Mouse (Mus musculus): ENCODE data around the gene Smim9. TPM values are rescaled to one million over a fixed set of nuclear protein-coding genes. Genes with fewer than 3 reads are reported as not detected.
"Not testable (repeated sequence)": the region's sequence is repeated elsewhere in the genome, so short reads cannot be mapped to it uniquely, and the experiment has no call there.

The Smim9 gene
- not detected for polyA plus RNA-seq (2012; fragmentation: generic; extraction: Trizol)
- long read RNA-seq, experiment 1: 0 reads
- long read RNA-seq, experiment 2: 0 reads

DNA sequence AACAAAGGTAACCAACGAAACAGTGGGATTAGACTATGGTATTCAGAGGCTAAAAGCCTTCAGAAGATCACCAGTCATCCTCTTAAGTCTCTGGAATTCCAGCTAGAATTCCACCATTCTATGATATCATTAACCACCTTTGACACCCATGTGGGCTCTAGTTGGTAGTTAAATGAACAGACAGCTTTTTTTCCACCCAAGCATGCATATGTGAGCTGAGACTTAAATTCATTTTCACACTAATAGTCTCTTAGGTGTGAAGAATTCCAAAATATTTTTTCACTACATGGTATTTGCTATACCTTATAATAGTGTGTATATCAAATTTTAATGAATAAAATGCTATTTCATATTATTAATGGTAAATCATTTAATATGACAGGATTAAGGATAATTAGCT lies at the start of gene Smim9:
TSS of gene Smim9 (minus strand) at position 101 of the 400 bp plus-strand sequence.
- Histone ChIP-seq H3K36me3 (ENCODE audit: control insufficient read depth, insufficient read depth) (no peaks in the 10 kb centered on the region), H3K4me3 (ENCODE audit: insufficient read depth, poor library complexity, severe bottlenecking) (no peak within 1 kb of the TSS), H3ac (ENCODE audit: control insufficient read depth, insufficient read length, low read depth) (no peak within 1 kb of the TSS), H3K27me3 (ENCODE audit: control insufficient read depth, insufficient read depth, insufficient read length) (no peaks in the 10 kb centered on the region), H3K79me3 (ENCODE audit: low read depth) (no peaks in the 10 kb centered on the region), H3K79me2 (ENCODE audit: control insufficient read depth, insufficient read depth) (no peaks in the 10 kb centered on the region)
- TF ChIP-seq CEBPB (IDR thresholded peaks at IDR 0.05; ENCODE audit: low read depth): no peak
- TF ChIP-seq MYOG (IDR thresholded peaks at IDR 0.05; ENCODE audit: control insufficient read depth, extremely low read depth, insufficient read length): no peak
- no peak for TF ChIP-seq CTCF (IDR thresholded peaks at IDR 0.05; ENCODE audit: control insufficient read depth, insufficient read depth, insufficient read length)
- no peak for TF ChIP-seq FOSL1 (IDR thresholded peaks at IDR 0.05; ENCODE audit: insufficient read depth, low read length, poor library complexity, severe bottlenecking)
- TF ChIP-seq USF1 (IDR thresholded peaks at IDR 0.05; ENCODE audit: low read depth): no peak
- no peak for TF ChIP-seq MAX (IDR thresholded peaks at IDR 0.05)
- no peak for TF ChIP-seq MYOD1 (IDR thresholded peaks at IDR 0.05; ENCODE audit: control insufficient read depth, insufficient read length, low read depth)

DNA sequence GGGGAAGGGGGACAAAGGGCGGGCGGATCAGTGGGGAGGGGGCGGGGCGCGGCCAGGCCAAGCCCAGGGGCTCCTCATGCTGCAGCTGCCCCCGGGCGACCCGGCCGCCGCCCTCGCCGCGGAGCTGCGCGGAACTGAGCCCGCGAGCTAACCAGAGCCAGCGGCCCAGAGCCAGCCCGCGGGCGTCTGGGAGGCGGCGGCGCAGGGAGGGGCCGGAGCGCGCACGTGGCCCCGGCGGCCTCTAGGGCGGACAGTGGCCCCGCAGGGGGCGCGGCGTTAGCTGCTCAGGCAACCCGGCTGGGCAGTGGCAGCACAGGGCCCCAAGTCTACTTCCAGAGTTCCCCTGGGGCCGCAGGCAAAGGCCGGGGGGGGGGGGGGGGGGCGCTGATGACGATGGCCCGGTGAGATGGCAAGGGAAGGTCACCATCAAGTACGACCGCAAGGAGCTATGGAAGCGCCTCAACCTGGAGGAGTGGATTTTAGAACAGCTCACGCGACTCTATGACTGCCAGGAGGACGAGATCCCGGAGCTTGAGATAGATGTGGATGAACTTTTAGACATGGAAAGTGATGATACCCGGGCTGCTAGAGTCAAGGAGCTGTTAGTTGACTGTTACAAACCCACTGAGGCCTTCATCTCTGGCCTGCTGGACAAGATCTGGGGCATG lies 7.9 kb downstream of the Smim9 start:
- Histone ChIP-seq H3K79me3 (ENCODE audit: low read depth) (no peaks in the 10 kb centered on the region), H3K4me3 (ENCODE audit: insufficient read depth, poor library complexity, severe bottlenecking) (no peak overlapping the region), H3K79me2 (ENCODE audit: control insufficient read depth, insufficient read depth) (no peaks in the 10 kb centered on the region), H3ac (ENCODE audit: control insufficient read depth, insufficient read length, low read depth) (no peak overlapping the region), H3K36me3 (ENCODE audit: control insufficient read depth, insufficient read depth) (no peaks in the 10 kb centered on the region), H3K27me3 (ENCODE audit: control insufficient read depth, insufficient read depth, insufficient read length) (no peaks in the 10 kb centered on the region)
- TF ChIP-seq CTCF (IDR thresholded peaks at IDR 0.05; ENCODE audit: control insufficient read depth, insufficient read depth, insufficient read length) (no peak), MAX (IDR thresholded peaks at IDR 0.05) (no peak), FOSL1 (IDR thresholded peaks at IDR 0.05; ENCODE audit: insufficient read depth, low read length, poor library complexity, severe bottlenecking) (no peak), MYOD1 (IDR thresholded peaks at IDR 0.05; ENCODE audit: control insufficient read depth, insufficient read length, low read depth) (no peak), MYOG (IDR thresholded peaks at IDR 0.05; ENCODE audit: control insufficient read depth, extremely low read depth, insufficient read length) (no peak), CEBPB (IDR thresholded peaks at IDR 0.05; ENCODE audit: low read depth) (no peak), USF1 (IDR thresholded peaks at IDR 0.05; ENCODE audit: low read depth) (no peak)

DNA sequence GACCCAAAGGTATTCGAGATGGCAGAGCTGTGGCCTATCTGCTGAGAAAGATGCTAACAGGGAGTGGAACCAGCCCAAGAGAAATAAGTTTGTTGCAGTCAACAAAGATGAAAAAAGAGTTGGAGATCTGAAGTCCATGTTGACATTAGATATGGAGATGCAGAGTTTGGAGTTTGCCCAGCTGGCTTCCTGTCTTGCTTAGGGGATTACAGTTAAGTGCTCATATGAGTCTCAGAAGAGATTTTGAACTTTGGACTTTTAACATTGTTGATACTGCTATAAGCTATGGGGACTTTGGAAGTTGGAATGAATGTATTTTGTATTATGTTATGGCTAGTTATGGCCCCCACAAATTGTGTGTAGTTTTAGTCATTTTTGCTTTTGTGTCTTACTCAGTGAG lies 11.3 kb downstream of the Smim9 start:
- Histone ChIP-seq H3K36me3 (ENCODE audit: control insufficient read depth, insufficient read depth) (no peaks in the 10 kb centered on the region), H3K27me3 (ENCODE audit: control insufficient read depth, insufficient read depth, insufficient read length) (no peaks in the 10 kb centered on the region), H3K79me3 (ENCODE audit: low read depth) (no peaks in the 10 kb centered on the region), H3K4me3 (ENCODE audit: insufficient read depth, poor library complexity, severe bottlenecking) (no peak overlapping the region), H3K79me2 (ENCODE audit: control insufficient read depth, insufficient read depth) (no peaks in the 10 kb centered on the region), H3ac (ENCODE audit: control insufficient read depth, insufficient read length, low read depth) (no peak overlapping the region)
- no peak for TF ChIP-seq MYOD1 (IDR thresholded peaks at IDR 0.05; ENCODE audit: control insufficient read depth, insufficient read length, low read depth)
- no peak for TF ChIP-seq FOSL1 (IDR thresholded peaks at IDR 0.05; ENCODE audit: insufficient read depth, low read length, poor library complexity, severe bottlenecking)
- TF ChIP-seq MYOG (IDR thresholded peaks at IDR 0.05; ENCODE audit: control insufficient read depth, extremely low read depth, insufficient read length): no peak
- no peak for TF ChIP-seq MAX (IDR thresholded peaks at IDR 0.05)
- no peak for TF ChIP-seq USF1 (IDR thresholded peaks at IDR 0.05; ENCODE audit: low read depth)

DNA sequence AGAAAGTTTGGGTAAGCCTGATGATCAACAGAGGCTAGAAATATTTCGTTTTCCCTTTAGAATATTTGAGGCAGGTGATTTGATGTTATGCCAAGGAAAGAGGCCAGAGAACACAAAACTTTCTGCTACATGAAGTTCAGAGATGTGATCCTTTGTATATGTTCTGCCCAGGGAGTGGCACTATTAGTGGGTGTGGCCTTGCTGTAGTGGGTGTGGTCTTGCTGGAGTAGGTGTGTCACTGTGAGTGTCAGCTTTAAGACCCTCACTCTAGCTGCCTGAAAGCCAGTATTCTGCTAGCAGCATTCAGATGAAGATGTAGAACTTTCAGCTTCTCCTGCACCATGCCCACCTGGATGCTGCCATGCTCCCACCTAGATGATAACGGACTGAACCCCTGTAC lies 13.3 kb downstream of the Smim9 start:
- H3ac ChIP-seq (ENCODE audit: control insufficient read depth, insufficient read length, low read depth): no peak overlapping the region
- no peaks in the 10 kb centered on the region for H3K79me3 ChIP-seq (ENCODE audit: low read depth)
- H3K27me3 ChIP-seq (ENCODE audit: control insufficient read depth, insufficient read depth, insufficient read length): no peaks in the 10 kb centered on the region
- TF ChIP-seq CEBPB (IDR thresholded peaks at IDR 0.05; ENCODE audit: low read depth) (no peak), MYOG (IDR thresholded peaks at IDR 0.05; ENCODE audit: control insufficient read depth, extremely low read depth, insufficient read length) (no peak), MAX (IDR thresholded peaks at IDR 0.05) (no peak), MYOD1 (IDR thresholded peaks at IDR 0.05; ENCODE audit: control insufficient read depth, insufficient read length, low read depth) (no peak), CTCF (IDR thresholded peaks at IDR 0.05; ENCODE audit: control insufficient read depth, insufficient read depth, insufficient read length) (no peak), FOSL1 (IDR thresholded peaks at IDR 0.05; ENCODE audit: insufficient read depth, low read length, poor library complexity, severe bottlenecking) (no peak), USF1 (IDR thresholded peaks at IDR 0.05; ENCODE audit: low read depth) (no peak)
- H3K4me3 ChIP-seq (ENCODE audit: insufficient read depth, poor library complexity, severe bottlenecking): no peak overlapping the region
- H3K79me2 ChIP-seq (ENCODE audit: control insufficient read depth, insufficient read depth): no peaks in the 10 kb centered on the region
- H3K36me3 ChIP-seq (ENCODE audit: control insufficient read depth, insufficient read depth): no peaks in the 10 kb centered on the region

DNA sequence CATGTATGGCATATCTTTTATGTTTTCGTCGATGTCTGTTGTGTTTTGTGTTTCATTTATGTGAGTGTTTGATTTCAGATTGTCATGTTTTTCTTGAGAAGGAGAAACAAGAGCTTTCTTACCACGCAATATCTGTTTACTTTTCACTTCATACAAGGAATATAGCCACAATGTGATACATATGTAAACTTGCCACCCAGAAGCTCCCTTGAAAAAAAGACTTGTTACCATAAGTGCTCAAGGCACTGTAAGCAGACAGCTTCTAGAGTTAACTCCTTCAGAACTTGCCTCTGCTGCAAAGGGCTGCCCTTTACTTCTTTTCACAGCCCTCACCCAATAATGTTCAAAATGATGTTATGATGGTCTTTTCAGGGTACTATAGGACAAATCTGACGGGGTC lies 15.2 kb downstream of the Smim9 start:
- H3K4me3 ChIP-seq (ENCODE audit: insufficient read depth, poor library complexity, severe bottlenecking): no peak overlapping the region
- H3ac ChIP-seq (ENCODE audit: control insufficient read depth, insufficient read length, low read depth): no peak overlapping the region
- no peaks in the 10 kb centered on the region for H3K36me3 ChIP-seq (ENCODE audit: control insufficient read depth, insufficient read depth)
- H3K27me3 ChIP-seq (ENCODE audit: control insufficient read depth, insufficient read depth, insufficient read length): no peaks in the 10 kb centered on the region
- TF ChIP-seq FOSL1 (IDR thresholded peaks at IDR 0.05; ENCODE audit: insufficient read depth, low read length, poor library complexity, severe bottlenecking) (no peak), MYOD1 (IDR thresholded peaks at IDR 0.05; ENCODE audit: control insufficient read depth, insufficient read length, low read depth) (no peak), USF1 (IDR thresholded peaks at IDR 0.05; ENCODE audit: low read depth) (no peak), CTCF (IDR thresholded peaks at IDR 0.05; ENCODE audit: control insufficient read depth, insufficient read depth, insufficient read length) (no peak), MAX (IDR thresholded peaks at IDR 0.05) (no peak), CEBPB (IDR thresholded peaks at IDR 0.05; ENCODE audit: low read depth) (no peak), MYOG (IDR thresholded peaks at IDR 0.05; ENCODE audit: control insufficient read depth, extremely low read depth, insufficient read length) (no peak)
- H3K79me2 ChIP-seq (ENCODE audit: control insufficient read depth, insufficient read depth): no peaks in the 10 kb centered on the region
- no peaks in the 10 kb centered on the region for H3K79me3 ChIP-seq (ENCODE audit: low read depth)

DNA sequence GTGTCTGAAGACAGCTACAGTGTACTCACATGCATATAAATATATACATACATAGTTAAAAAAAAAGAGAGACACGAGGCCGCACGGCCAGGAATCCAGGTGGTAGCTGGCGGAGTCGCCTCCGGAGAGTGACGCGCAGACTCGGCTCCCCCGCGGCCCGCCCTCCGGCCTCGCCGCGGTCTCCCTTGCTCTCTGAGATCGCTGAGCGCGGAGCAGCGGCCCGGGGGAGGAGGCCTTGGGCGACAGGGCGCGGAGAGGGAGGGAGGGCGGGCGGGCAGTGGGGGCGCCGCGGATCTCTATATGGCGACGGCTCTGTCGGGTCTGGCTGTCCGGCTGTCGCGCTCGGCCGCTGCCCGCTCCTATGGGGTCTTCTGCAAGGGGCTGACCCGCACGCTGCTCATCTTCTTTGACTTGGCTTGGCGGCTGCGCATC lies 20.4 kb downstream of the Smim9 start:
- not testable (repeated sequence) for H3K79me2 ChIP-seq (ENCODE audit: control insufficient read depth, insufficient read depth); H3K79me3 ChIP-seq (ENCODE audit: low read depth); H3K4me3 ChIP-seq (ENCODE audit: insufficient read depth, poor library complexity, severe bottlenecking); H3ac ChIP-seq (ENCODE audit: control insufficient read depth, insufficient read length, low read depth); H3K27me3 ChIP-seq (ENCODE audit: control insufficient read depth, insufficient read depth, insufficient read length); H3K36me3 ChIP-seq (ENCODE audit: control insufficient read depth, insufficient read depth)

Data from C2C12 (cell line).